Mouse (Mus musculus) myocyte (in vitro differentiated cells): ENCODE data around the gene Olfr272.

Experiments used
- CEBPB ChIP-seq: IDR thresholded peaks from 2 replicates; pipeline ENCODE4 v1.6.1; 2011; ENCODE audit warnings: mild to moderate bottlenecking, moderate library complexity; ENCODE audit not compliant: poor library complexity, insufficient read depth, severe bottlenecking
- POLR2A ChIP-seq: IDR thresholded peaks from one replicate; pipeline ENCODE4 v1.6.1; 2011; ENCODE audit warnings: low read depth, mild to moderate bottlenecking, control low read depth, moderate library complexity; ENCODE audit not compliant: insufficient read length
- REST ChIP-seq: IDR thresholded peaks from one replicate; pipeline ENCODE4 v1.6.1; 2011; ENCODE audit warnings: mild to moderate bottlenecking, control low read depth, moderate library complexity; ENCODE audit not compliant: insufficient read depth, insufficient read length
- USF1 ChIP-seq: IDR thresholded peaks from one replicate; pipeline ENCODE4 v1.6.1; 2011; ENCODE audit warnings: low read depth, mild to moderate bottlenecking, control low read depth, moderate library complexity

- no peak for TF ChIP-seq REST
- TF ChIP-seq POLR2A: no peak
- TF ChIP-seq CEBPB: no peak
- no peak for TF ChIP-seq USF1
Observed at GRCm38 (mm10) chr4:52909542-52909941, 9.4 kb downstream of the Olfr272 start.
